Mouse (Mus musculus): ENCODE results near the gene Txn2. TPM values are rescaled to one million over a fixed set of nuclear protein-coding genes. Genes with fewer than 3 reads are reported as not detected.
A peak's percentile ranks its signal among the peaks of the same experiment; 100 is the strongest.

The Txn2 gene
- polyA plus RNA-seq, 1 experiment from 2014 or later, result 259 TPM

GRCm38 (mm10) chr15:77920511-77921462 is 8.0 kb downstream of the Txn2 start:
- ATAC-seq (ENCODE audit: insufficient number of reproducible peaks, insufficient read depth, low FRiP score, low read depth), result no peak
- H3K9me3 ChIP-seq (ENCODE audit: control insufficient read depth, low read depth, low read length), result no peaks in the 10 kb centered on the region
- WGBS, result 75% methylated on average over 10 of the region's 10 CpGs
- no peaks in the 10 kb centered on the region for H3K27me3 ChIP-seq (ENCODE audit: control insufficient read depth, insufficient read depth, low read length)
- peak overlapping the region; percentile 64; the same call in 1 of the 2 replicates for H3K27ac ChIP-seq (ENCODE audit: low read length)
- H3K4me3 ChIP-seq (ENCODE audit: low read depth, low read length), result no peak overlapping the region
- H3K36me3 ChIP-seq (ENCODE audit: control insufficient read depth, insufficient read depth, low read length), result peaks cover 53% of the 10 kb centered on the region
- H3K4me2 ChIP-seq (replicated peaks; ENCODE audit: low read depth, low read length), result no peak overlapping the region
- H3K9ac ChIP-seq (replicated peaks; ENCODE audit: low read depth, low read length), result no peak overlapping the region
- no peaks in the 10 kb centered on the region for H3K4me1 ChIP-seq (ENCODE audit: control insufficient read depth, insufficient read depth, low read length)

- 68% methylated on average over 12 of the region's 12 CpGs for WGBS
- Histone ChIP-seq H3K9me3 (ENCODE audit: control insufficient read depth, low read depth, low read length) (no peaks in the 10 kb centered on the region), H3K27ac (ENCODE audit: low read length) (peak overlapping the region; percentile 66; the same call in 1 of the 2 replicates), H3K9ac (replicated peaks; ENCODE audit: low read depth, low read length) (no peak overlapping the region), H3K27me3 (ENCODE audit: control insufficient read depth, insufficient read depth, low read length) (no peaks in the 10 kb centered on the region), H3K36me3 (ENCODE audit: control insufficient read depth, insufficient read depth, low read length) (peaks cover 59% of the 10 kb centered on the region), H3K4me2 (replicated peaks; ENCODE audit: low read depth, low read length) (no peak overlapping the region), H3K4me1 (ENCODE audit: control insufficient read depth, insufficient read depth, low read length) (no peaks in the 10 kb centered on the region), H3K4me3 (ENCODE audit: low read depth, low read length) (no peak overlapping the region)
- ATAC-seq (ENCODE audit: insufficient number of reproducible peaks, insufficient read depth, low FRiP score, low read depth), result peak; percentile 38; the same call in 1 of the 2 replicates
Observed at GRCm38 (mm10) chr15:77919441-77919840, 9.4 kb downstream of the Txn2 start.

DNA sequence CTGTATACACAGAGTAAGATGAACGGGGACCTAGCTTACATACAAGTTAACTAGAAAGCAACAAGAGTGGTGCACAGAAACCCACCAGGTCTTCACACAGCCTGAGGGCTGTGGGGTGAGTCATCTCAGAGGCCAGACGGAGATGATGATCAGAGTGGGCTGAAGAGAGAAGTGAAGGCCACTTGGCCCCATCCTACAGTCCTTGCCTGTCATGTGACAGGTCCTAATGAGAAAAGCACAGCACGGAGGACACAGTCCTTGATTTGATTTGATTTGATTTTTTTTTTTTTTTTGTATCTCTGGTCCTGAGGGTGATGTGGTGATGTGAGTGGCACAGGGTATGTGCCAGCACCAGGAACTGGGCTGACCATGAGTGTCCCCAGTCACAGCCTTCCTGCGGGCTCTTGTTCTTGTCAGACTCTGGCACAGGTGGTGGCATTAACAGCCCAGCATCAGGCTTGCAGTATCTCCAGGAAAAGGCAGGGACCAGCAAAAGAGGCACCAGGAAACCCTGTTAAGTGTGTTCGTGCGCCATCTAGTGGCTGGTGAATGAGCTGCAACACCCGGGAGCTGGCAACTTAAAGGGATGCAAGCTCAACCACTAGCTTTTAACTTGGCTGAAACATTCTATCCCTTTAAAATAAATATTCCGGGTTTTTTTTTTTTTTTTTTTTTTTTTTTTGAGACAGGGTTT is 11.8 kb downstream of the Txn2 start:
- ATAC-seq (ENCODE audit: insufficient number of reproducible peaks, insufficient read depth, low FRiP score, low read depth), result 0 out of 2 replicates have a peak, but pooled peaks have one; percentile 18
- WGBS, result 36% methylated on average over 8 of the region's 8 CpGs
- Histone ChIP-seq H3K9ac (replicated peaks; ENCODE audit: low read depth, low read length) (no peak overlapping the region), H3K36me3 (ENCODE audit: control insufficient read depth, insufficient read depth, low read length) (peaks cover 35% of the 10 kb centered on the region), H3K4me2 (replicated peaks; ENCODE audit: low read depth, low read length) (no peak overlapping the region), H3K27ac (ENCODE audit: low read length) (no peak overlapping the region), H3K9me3 (ENCODE audit: control insufficient read depth, low read depth, low read length) (no peaks in the 10 kb centered on the region), H3K27me3 (ENCODE audit: control insufficient read depth, insufficient read depth, low read length) (no peaks in the 10 kb centered on the region), H3K4me1 (ENCODE audit: control insufficient read depth, insufficient read depth, low read length) (no peaks in the 10 kb centered on the region), H3K4me3 (ENCODE audit: low read depth, low read length) (no peak overlapping the region)

DNA sequence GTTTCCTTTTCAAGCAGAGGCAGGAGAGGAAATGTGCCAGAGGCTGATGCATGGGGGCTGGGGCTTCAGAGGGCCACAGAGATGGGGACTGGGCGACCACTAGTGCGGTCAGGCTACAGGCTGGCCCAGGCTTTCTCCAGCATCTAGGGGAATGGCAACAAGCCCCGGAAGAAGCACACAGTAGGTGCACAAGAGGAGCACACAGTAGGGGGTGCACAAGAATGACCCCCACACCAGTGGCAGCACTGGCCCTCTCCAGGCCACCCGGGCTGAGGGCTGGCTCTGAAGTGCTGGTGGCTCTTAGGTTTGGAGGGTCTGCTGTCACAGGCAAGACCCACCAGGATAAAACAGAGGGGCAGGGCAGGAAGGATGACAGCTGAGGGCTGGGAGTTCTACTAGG is 13.5 kb downstream of the Txn2 start:
- 95% methylated on average over 4 of the region's 4 CpGs for WGBS
- ATAC-seq (ENCODE audit: insufficient number of reproducible peaks, insufficient read depth, low FRiP score, low read depth), result no peak

GRCm38 (mm10) chr15:77914507-77914906 is 14.3 kb downstream of the Txn2 start:
- H3K36me3 ChIP-seq (ENCODE audit: control insufficient read depth, insufficient read depth, low read length), result peaks cover 23% of the 10 kb centered on the region
- H3K9ac ChIP-seq (replicated peaks; ENCODE audit: low read depth, low read length), result no peak overlapping the region
- H3K4me1 ChIP-seq (ENCODE audit: control insufficient read depth, insufficient read depth, low read length), result no peaks in the 10 kb centered on the region
- H3K4me2 ChIP-seq (replicated peaks; ENCODE audit: low read depth, low read length), result no peak overlapping the region
- H3K27me3 ChIP-seq (ENCODE audit: control insufficient read depth, insufficient read depth, low read length), result no peaks in the 10 kb centered on the region
- H3K4me3 ChIP-seq (ENCODE audit: low read depth, low read length), result no peak overlapping the region
- no peak for ATAC-seq (ENCODE audit: insufficient number of reproducible peaks, insufficient read depth, low FRiP score, low read depth)
- no peak overlapping the region for H3K27ac ChIP-seq (ENCODE audit: low read length)
- no peaks in the 10 kb centered on the region for H3K9me3 ChIP-seq (ENCODE audit: control insufficient read depth, low read depth, low read length)
- WGBS, result 98% methylated on average over 3 of the region's 3 CpGs

More for the DNA sequence above, 13.5 kb downstream of the Txn2 start:
- H3K4me1 ChIP-seq (ENCODE audit: control insufficient read depth, insufficient read depth, low read length), result no peaks in the 10 kb centered on the region
- H3K36me3 ChIP-seq (ENCODE audit: control insufficient read depth, insufficient read depth, low read length), result peaks cover 23% of the 10 kb centered on the region
- H3K9me3 ChIP-seq (ENCODE audit: control insufficient read depth, low read depth, low read length), result no peaks in the 10 kb centered on the region
- no peak overlapping the region for H3K4me3 ChIP-seq (ENCODE audit: low read depth, low read length)
- H3K27ac ChIP-seq (ENCODE audit: low read length), result no peak overlapping the region
- H3K9ac ChIP-seq (replicated peaks; ENCODE audit: low read depth, low read length), result no peak overlapping the region
- no peaks in the 10 kb centered on the region for H3K27me3 ChIP-seq (ENCODE audit: control insufficient read depth, insufficient read depth, low read length)
- no peak overlapping the region for H3K4me2 ChIP-seq (replicated peaks; ENCODE audit: low read depth, low read length)

- H3K9me3 ChIP-seq (ENCODE audit: control insufficient read depth, low read depth, low read length), result no peaks in the 10 kb centered on the region
- WGBS, result 72% methylated on average over 8 of the region's 8 CpGs
- no peak overlapping the region for H3K27ac ChIP-seq (ENCODE audit: low read length)
- ATAC-seq (ENCODE audit: insufficient number of reproducible peaks, insufficient read depth, low FRiP score, low read depth), result no peak
- no peak overlapping the region for H3K9ac ChIP-seq (replicated peaks; ENCODE audit: low read depth, low read length)
- peaks cover 17% of the 10 kb centered on the region for H3K36me3 ChIP-seq (ENCODE audit: control insufficient read depth, insufficient read depth, low read length)
- no peaks in the 10 kb centered on the region for H3K27me3 ChIP-seq (ENCODE audit: control insufficient read depth, insufficient read depth, low read length)
- no peak overlapping the region for H3K4me3 ChIP-seq (ENCODE audit: low read depth, low read length)
- no peaks in the 10 kb centered on the region for H3K4me1 ChIP-seq (ENCODE audit: control insufficient read depth, insufficient read depth, low read length)
- H3K4me2 ChIP-seq (replicated peaks; ENCODE audit: low read depth, low read length), result no peak overlapping the region
Observed at GRCm38 (mm10) chr15:77913054-77913453, 15.8 kb downstream of the Txn2 start.

GRCm38 (mm10) chr15:77912585-77912984 is 16.2 kb downstream of the Txn2 start:
- no peaks in the 10 kb centered on the region for H3K9me3 ChIP-seq (ENCODE audit: control insufficient read depth, low read depth, low read length)
- no peak overlapping the region for H3K4me2 ChIP-seq (replicated peaks; ENCODE audit: low read depth, low read length)
- WGBS, result 57% methylated on average over 7 of the region's 7 CpGs
- H3K36me3 ChIP-seq (ENCODE audit: control insufficient read depth, insufficient read depth, low read length), result peaks cover 17% of the 10 kb centered on the region
- H3K9ac ChIP-seq (replicated peaks; ENCODE audit: low read depth, low read length), result no peak overlapping the region
- no peak overlapping the region; the same call in 1 of the 2 replicates for H3K27ac ChIP-seq (ENCODE audit: low read length)
- no peaks in the 10 kb centered on the region for H3K4me1 ChIP-seq (ENCODE audit: control insufficient read depth, insufficient read depth, low read length)
- no peak for ATAC-seq (ENCODE audit: insufficient number of reproducible peaks, insufficient read depth, low FRiP score, low read depth)
- no peaks in the 10 kb centered on the region for H3K27me3 ChIP-seq (ENCODE audit: control insufficient read depth, insufficient read depth, low read length)
- no peak overlapping the region for H3K4me3 ChIP-seq (ENCODE audit: low read depth, low read length)

- Histone ChIP-seq H3K9ac (replicated peaks; ENCODE audit: low read depth, low read length) (no peak overlapping the region), H3K4me2 (replicated peaks; ENCODE audit: low read depth, low read length) (no peak overlapping the region), H3K27ac (ENCODE audit: low read length) (no peak overlapping the region; the same call in 1 of the 2 replicates), H3K9me3 (ENCODE audit: control insufficient read depth, low read depth, low read length) (no peaks in the 10 kb centered on the region), H3K4me3 (ENCODE audit: low read depth, low read length) (no peak overlapping the region), H3K27me3 (ENCODE audit: control insufficient read depth, insufficient read depth, low read length) (no peaks in the 10 kb centered on the region), H3K4me1 (ENCODE audit: control insufficient read depth, insufficient read depth, low read length) (no peaks in the 10 kb centered on the region), H3K36me3 (ENCODE audit: control insufficient read depth, insufficient read depth, low read length) (peaks cover 17% of the 10 kb centered on the region)
- no peak for ATAC-seq (ENCODE audit: insufficient number of reproducible peaks, insufficient read depth, low FRiP score, low read depth)
- WGBS, result 47% methylated on average over 5 of the region's 5 CpGs
Observed at GRCm38 (mm10) chr15:77912048-77912447, 16.8 kb downstream of the Txn2 start.

All from stomach, embryonic 14.5 days (tissue).